ENCODE assay signal across 9 mouse cellular contexts in genomic region chr12:83209461-83209860, GRCm38 (mm10).
DNase-seq lines count a peak whose midpoint lies in the region; ATAC-seq and TF ChIP-seq lines count a peak whose summit lies in the region.
"Had no signal": no experiment of that assay in that cellular context is flagged by ENCODE, and none has a peak within 500 bp of the region (broad histone marks: within the 10 kb centered on the region; RNA-seq: fewer than 3 reads in every experiment).

No protein-coding gene starts in this region.

- no peak overlapping the region for H3K4me2 ChIP-seq in kidney, embryonic 15.5 days
- no peak overlapping the region for H3K4me2 ChIP-seq in heart, embryonic 15.5 days

- H3K4me3 ChIP-seq in kidney, embryonic 15.5 days (replicated peaks), result no peak overlapping the region
- no peak overlapping the region for H3K4me3 ChIP-seq in kidney, adult 2 months (ENCODE audit: insufficient read depth, low read depth, low read length)
- no peak overlapping the region for H3K4me3 ChIP-seq in heart, embryonic 15.5 days
- H3K4me3 ChIP-seq: myocyte had no signal

- no peaks in the 10 kb centered on the region for H3K9me3 ChIP-seq in kidney, embryonic 15.5 days (replicated peaks)
- H3K9me3 ChIP-seq in heart, embryonic 15.5 days (replicated peaks), result no peaks in the 10 kb centered on the region

- no peak for DNase-seq in kidney, adult 2 months
- peak; percentile 24 for DNase-seq in adrenal gland, adult 2 months
- DNase-seq in cerebellum, adult 11-12 months, result peak; percentile 75
- DNase-seq in frontal cortex, postnatal 10 days (ENCODE audit: low spot score in 2 of 2), result no peak
- DNase-seq in yolk sac, embryonic 10.5 days (ENCODE audit: low spot score), result no peak
- DNase-seq: kidney, adult 18-20 months had no signal

- H3K4me1 ChIP-seq in kidney, embryonic 15.5 days, result peaks cover 49% of the 10 kb centered on the region
- H3K4me1 ChIP-seq in kidney, adult 2 months (ENCODE audit: control insufficient read depth, insufficient read depth, low read length), result no peaks in the 10 kb centered on the region
- H3K4me1 ChIP-seq in heart, embryonic 15.5 days (replicated peaks), result peaks cover 47% of the 10 kb centered on the region

- H3K36me3 ChIP-seq in kidney, embryonic 15.5 days, result no peaks in the 10 kb centered on the region
- no peaks in the 10 kb centered on the region for H3K36me3 ChIP-seq in kidney, adult 2 months (ENCODE audit: control insufficient read depth, insufficient read depth, low read length)
- H3K36me3 ChIP-seq in heart, embryonic 15.5 days, result no peaks in the 10 kb centered on the region

- no peak for ATAC-seq in kidney, embryonic 15.5 days (replicated peaks; ENCODE audit: low FRiP score)
- peak; percentile 64 for ATAC-seq in heart, embryonic 15.5 days (replicated peaks; ENCODE audit: insufficient number of reproducible peaks, insufficient read depth, low FRiP score, low read depth)

- H3K9ac ChIP-seq in kidney, embryonic 15.5 days, result no peak overlapping the region
- H3K9ac ChIP-seq in heart, embryonic 15.5 days, result no peak overlapping the region

- 29% methylated on average over 6 of the region's 6 CpGs for WGBS in kidney, embryonic 15.5 days
- 47% methylated on average over 6 of the region's 6 CpGs for WGBS in kidney, adult 2 months
- 17% methylated on average over 6 of the region's 6 CpGs for WGBS in heart, embryonic 15.5 days

- no peaks in the 10 kb centered on the region for H3K27me3 ChIP-seq in kidney, embryonic 15.5 days
- H3K27me3 ChIP-seq in kidney, adult 2 months (replicated peaks; ENCODE audit: control insufficient read depth, insufficient read depth, low read length), result no peaks in the 10 kb centered on the region
- no peaks in the 10 kb centered on the region for H3K27me3 ChIP-seq in heart, embryonic 15.5 days

- H3K27ac ChIP-seq in kidney, embryonic 15.5 days, result peak overlapping the region; percentile 52
- no peak overlapping the region for H3K27ac ChIP-seq in kidney, adult 2 months (ENCODE audit: insufficient read depth, low read depth, low read length)
- peak overlapping the region; percentile 78 for H3K27ac ChIP-seq in heart, embryonic 15.5 days

- TF ChIP-seq CTCF in kidney, adult 2 months (conservative IDR thresholded peaks at IDR 0.05; ENCODE audit: insufficient read depth, insufficient read length, low read depth, low read length), result no peak

- no peak for TF ChIP-seq POLR2A in kidney, adult 2 months (IDR thresholded peaks at IDR 0.05; ENCODE audit: low read depth, low read length)

Comparison
In these comparisons a context has a peak if more than half of its experiments do, and no peak if none do; other contexts are left out.
1. DNase-seq: peak in adrenal gland, adult 2 months (single experiment) and cerebellum, adult 11-12 months (single experiment); none in kidney, adult 2 months (single experiment), frontal cortex, postnatal 10 days (0 of 2) and yolk sac, embryonic 10.5 days (single experiment).